Mouse (Mus musculus): Measurements from ENCODE around the gene Twsg1.

Twsg1 gene

GRCm38 (mm10) chr17:65884691-65885397 is 66.2 kb downstream of the Twsg1 start:
- DNase-seq, result peak; percentile 99 to 100

DNA sequence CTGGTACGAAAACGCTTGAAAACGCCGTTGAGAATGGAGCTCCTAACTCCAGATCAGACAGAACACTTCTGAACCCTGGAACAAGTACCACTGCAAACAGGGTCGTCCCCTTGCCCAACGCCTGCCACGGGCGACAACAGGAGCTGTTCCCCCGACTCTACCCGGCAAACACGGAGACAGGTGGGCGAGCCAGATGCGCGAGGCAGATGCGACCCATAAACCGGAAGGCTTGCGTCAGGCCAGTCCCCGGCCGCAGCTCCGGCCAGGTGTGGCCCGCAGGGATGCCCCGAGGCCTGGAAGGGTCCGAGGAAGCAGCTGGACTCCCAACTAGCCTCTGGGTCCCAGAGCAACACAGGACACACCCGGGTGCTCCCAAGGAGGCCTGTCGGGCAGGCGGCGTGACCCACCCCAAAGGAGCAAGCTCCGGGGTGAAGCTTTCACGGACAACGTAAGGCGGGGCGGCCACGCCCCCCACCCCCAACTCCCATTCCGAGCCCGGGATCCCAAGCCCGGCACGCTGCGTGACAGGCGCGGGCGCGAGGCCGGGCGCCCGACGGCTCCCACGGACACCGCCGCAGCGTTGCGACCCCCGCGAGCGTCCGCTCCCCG is 66.9 kb downstream of the Twsg1 start:
- no peak for DNase-seq

DNA sequence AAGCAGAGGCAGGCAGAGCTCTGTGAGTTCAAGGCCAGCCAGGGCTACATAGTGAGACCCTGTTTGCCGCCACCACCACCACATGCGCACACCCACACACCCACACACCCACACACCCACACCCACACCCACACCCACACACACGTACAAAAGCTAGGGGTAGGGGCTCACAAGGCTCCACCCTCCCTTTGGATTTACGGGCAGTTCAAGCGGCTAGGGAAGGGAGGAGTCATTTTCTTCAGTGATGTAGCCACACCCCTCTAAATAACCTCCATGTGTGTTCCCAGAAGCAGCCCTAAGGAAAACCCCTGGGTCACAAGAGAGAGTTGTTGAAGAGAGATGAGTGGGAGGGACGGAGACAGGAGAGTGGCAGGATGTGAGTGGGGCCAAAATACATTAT is 74.0 kb downstream of the Twsg1 start:
- no peak for DNase-seq

DNA sequence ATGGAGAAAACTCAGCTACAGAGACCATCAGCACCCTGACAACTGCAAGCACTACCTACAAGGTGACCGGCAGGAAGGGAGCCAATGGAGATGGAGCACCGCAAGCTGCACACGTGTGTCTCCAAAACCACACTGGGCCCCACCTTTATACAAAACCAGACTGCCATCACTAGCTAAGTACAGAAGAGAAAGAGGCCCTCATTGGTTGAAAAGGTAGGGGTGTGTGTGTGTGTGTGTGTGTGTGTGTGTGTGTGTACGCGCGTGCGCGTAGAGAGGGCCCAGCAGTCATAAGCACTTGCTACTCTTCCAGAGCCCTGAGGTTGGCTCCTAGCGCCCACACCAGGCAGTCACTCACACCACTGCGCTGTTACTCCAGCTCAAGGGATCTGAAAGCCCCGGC is 77.2 kb downstream of the Twsg1 start:
- DNase-seq, result no peak

DNA sequence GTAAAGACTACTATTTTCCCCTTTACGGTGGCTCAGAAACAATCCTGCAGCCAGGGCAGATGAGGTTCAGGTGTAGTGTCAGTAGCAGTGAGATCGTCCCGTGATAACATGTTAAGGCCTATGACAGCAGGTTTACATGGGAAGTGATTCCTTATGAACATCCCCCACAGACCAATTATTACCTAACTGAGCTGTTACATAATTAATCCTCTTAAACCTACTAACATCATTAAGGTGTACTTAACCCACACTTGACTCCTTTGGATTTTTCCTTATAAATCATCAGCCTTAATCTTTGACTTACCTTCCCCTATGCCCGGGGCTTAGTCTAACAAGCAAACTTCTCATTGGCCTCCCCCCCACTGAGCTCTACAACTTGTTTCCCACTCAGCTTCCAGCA is 77.9 kb downstream of the Twsg1 start:
- no peak for DNase-seq

DNA sequence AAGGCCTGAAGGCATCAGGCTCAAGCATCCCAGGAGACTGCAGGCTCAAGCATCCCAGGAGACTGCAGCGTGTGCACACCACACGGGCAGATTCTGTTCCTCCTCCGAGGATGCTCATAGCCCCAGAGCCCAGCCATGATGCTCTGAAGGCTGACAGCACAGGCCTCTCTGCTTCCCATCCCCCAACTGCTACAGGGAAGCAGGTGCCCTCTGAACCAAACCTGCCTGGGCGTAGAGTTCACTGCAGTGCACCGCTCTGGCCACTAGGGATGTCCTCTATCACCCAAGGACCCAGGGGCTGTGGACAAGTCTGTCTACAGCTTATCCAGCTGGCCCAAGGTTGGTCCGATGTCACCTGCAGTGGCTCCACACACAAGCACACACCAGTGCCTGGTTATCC is 78.4 kb downstream of the Twsg1 start:
- DNase-seq, result peak; percentile 54 to 63

DNA sequence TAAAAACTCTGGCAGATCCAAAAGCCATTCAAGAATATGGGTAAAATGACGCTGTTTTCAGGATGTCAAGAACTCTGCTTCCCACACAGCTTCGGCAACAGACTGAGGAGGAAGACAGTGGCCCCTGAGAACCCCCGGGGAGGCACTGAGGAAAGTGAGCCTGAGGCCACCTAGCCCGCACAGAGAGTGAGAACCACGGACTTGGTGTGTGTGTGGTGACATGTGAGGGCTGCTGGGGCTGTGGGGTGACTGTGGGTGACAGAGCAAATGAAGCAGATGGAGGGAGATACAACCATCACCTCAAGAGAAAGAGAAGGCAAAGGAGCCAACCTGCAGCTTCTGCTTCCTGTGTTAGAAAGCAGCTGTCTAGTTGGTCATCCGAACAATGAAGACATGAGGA is 79.0 kb downstream of the Twsg1 start:
- no peak for DNase-seq
